Mouse (Mus musculus) kidney, postnatal 0 days (tissue): ENCODE measurements around the gene Ctnnd2. TPM values are rescaled to one million over a fixed set of nuclear protein-coding genes. Genes with fewer than 3 reads are reported as not detected.

Experiments used
- ATAC-seq: fragments of 200-750 bp; cut with Nextera tagmentation; replicated peaks from 2 replicates; pipeline ENCODE4 v1.8.0; 2017; ENCODE audit warnings: low read depth, moderate number of reproducible peaks, moderate TSS enrichment, moderate library complexity; ENCODE audit not compliant: low FRiP score
- DNase-seq: peaks from one replicate; pipeline ENCODE4 v3.0.0-alpha.2; 2016; ENCODE audit warnings: low spot score
- H3K27ac ChIP-seq: fragments of 300-500 bp; sonication (generic); 2 replicates; pipeline ENCODE4 v1.5.1; 2014; ENCODE audit warnings: mild to moderate bottlenecking
- H3K27me3 ChIP-seq: fragments of 300-500 bp; sonication (generic); 2 replicates; pipeline ENCODE4 v1.6.1; 2014; ENCODE audit warnings: low read length, mixed read lengths; ENCODE audit not compliant: insufficient read depth
- H3K36me3 ChIP-seq: fragments of 300-500 bp; sonication (generic); 2 replicates; pipeline ENCODE4 v1.6.1; 2014; ENCODE audit warnings: low read length, mixed read lengths; ENCODE audit not compliant: insufficient read depth
- H3K4me1 ChIP-seq: fragments of 300-500 bp; sonication (generic); replicated peaks from 2 replicates; pipeline ENCODE4 v1.6.1; 2014; ENCODE audit warnings: antibody characterized with exemption, low read length, mixed read lengths; ENCODE audit not compliant: insufficient read depth
- H3K4me2 ChIP-seq: fragments of 300-500 bp; sonication (generic); 2 replicates; pipeline ENCODE4 v1.6.1; 2014; ENCODE audit warnings: mild to moderate bottlenecking, low read length, moderate library complexity, mixed read lengths
- H3K4me3 ChIP-seq: fragments of 300-500 bp; sonication (generic); replicated peaks from 2 replicates; pipeline ENCODE4 v1.5.1; 2014; ENCODE audit warnings: low read depth, low read length
- H3K9ac ChIP-seq: fragments of 300-500 bp; sonication (generic); 2 replicates; pipeline ENCODE4 v1.6.1; 2014; ENCODE audit warnings: low read depth, low read length
- H3K9me3 ChIP-seq: fragments of 300-500 bp; sonication (generic); replicated peaks from 2 replicates; pipeline ENCODE4 v1.6.1; 2016; ENCODE audit warnings: low read length, inconsistent platforms, mixed read lengths
- CTCF ChIP-seq: IDR thresholded peaks from 2 replicates; pipeline ENCODE4 v1.5.1; 2016; ENCODE audit warnings: antibody characterized with exemption, low read depth, mild to moderate bottlenecking, moderate library complexity
- WGBS: fragments of 180-500 bp; shearing (Covaris S2); extraction: QIAGEN DNeasy Blood & Tissue Kit; methylation state at CpG from one replicate; pipeline ENCODE4 v1.1.7; 2014; 5-methylcytosine and 5-hydroxymethylcytosine counted together
- polyA plus RNA-seq: library from polyadenylated mRNA; unstranded; fragments of >200 nt; fragmentation: Nextera tagmentation; extraction: Ambion mirVana; gene quantifications from 2 replicates; pipeline ENCODE4 v1.2.1, GENCODE M21; 2015

Gene Ctnnd2
- polyA plus RNA-seq, 1 experiment from 2014 or later: 2.8 TPM

DNA sequence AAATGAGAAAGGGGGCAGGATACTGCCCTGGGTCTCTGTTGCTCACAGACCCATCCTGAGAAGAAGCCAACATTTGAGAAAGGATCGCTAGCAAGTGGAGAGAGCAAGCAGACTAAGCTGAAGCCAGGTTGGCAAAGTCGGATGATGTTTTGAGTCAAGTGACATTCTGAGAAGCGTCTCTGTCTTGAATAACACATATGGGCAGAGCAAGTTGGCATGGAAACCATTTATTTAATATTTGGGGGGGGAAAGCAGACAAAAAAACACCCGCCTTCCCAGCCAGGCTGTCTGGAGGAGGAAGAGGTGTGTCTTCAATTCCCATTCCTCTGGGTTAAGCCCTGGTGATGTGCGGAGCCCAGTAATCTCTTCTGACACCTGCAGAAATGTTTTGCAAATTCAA is 832.1 kb downstream of the Ctnnd2 start:
- Histone ChIP-seq H3K4me1 (no peaks in the 10 kb centered on the region), H3K27ac (no peak overlapping the region)
- 88% methylated on average over 5 of the region's 5 CpGs for WGBS

DNA sequence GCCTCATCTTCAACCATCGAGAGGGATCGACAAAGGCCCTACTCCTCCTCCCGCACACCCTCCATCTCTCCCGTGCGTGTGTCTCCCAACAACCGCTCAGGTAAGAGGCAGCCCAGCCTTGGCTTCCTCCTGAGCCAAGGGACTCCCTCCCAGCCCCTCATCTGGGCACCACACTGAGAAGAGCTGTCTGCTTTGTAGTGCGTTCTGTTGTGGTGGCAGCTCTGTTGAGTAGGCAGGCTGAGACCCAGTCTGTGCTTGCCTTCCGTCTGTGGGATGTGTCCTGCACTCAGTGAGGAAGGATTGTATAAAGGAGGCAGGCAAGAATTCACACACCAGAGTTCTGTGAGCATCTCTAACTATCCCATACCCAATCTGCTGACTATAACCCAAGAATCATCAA is 832.6 kb downstream of the Ctnnd2 start:
- Histone ChIP-seq H3K4me2 (no peak overlapping the region), H3K9ac (no peak overlapping the region), H3K9me3 (no peaks in the 10 kb centered on the region), H3K4me1 (no peaks in the 10 kb centered on the region), H3K27me3 (no peaks in the 10 kb centered on the region), H3K36me3 (no peaks in the 10 kb centered on the region), H3K27ac (no peak overlapping the region), H3K4me3 (no peak overlapping the region)
- 83% methylated on average over 8 of the region's 8 CpGs for WGBS
- no peak for TF ChIP-seq CTCF
- DNase-seq (no peak), ATAC-seq (no peak)

More for the DNA sequence above, 832.1 kb downstream of the Ctnnd2 start:
- no peak overlapping the region for H3K4me3 ChIP-seq
- H3K4me2 ChIP-seq: no peak overlapping the region
- H3K9ac ChIP-seq: no peak overlapping the region
- H3K27me3 ChIP-seq: no peaks in the 10 kb centered on the region
- no peak for TF ChIP-seq CTCF
- H3K36me3 ChIP-seq: no peaks in the 10 kb centered on the region
- H3K9me3 ChIP-seq: no peaks in the 10 kb centered on the region
- DNase-seq (no peak), ATAC-seq (no peak)

DNA sequence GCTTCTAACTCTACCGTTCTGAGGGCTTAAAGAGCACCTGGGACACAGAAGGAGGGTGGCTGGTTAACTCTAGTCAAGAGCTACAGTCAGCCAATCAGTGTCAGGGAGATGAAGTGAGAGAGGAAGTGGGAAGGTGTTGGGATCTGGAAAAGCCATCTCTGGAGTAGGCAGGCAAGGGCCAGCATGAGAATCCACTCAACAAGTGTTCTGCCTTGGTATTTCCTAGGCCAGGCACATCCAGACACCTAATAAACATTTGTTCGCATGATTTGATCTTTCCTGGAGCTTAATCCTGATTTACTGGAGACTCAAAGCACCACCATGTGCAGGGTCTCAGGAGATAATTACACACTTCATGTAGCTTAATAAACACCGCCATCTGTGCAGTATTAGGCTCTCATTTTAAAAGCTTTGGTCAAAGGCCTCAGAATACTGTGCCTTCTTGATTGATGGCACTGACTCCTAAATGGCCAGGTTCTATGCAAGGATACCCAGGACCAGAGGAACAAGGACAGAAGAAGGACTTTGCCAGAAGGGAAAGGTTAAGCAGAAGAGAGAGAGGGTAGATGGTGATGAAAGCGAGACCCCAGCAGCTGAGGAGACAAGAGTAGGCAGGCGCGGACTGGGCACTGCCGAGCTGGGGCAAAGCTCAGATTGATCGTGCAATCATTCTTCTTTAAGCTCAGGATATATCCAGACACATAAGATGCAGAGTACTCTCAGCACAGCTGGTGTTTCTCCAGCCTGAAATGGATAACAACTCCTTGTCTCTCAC is 833.8 kb downstream of the Ctnnd2 start:
- no peak overlapping the region for H3K4me2 ChIP-seq
- TF ChIP-seq CTCF: no peak
- H3K9me3 ChIP-seq: no peaks in the 10 kb centered on the region
- no peaks in the 10 kb centered on the region for H3K36me3 ChIP-seq
- no peak overlapping the region for H3K4me3 ChIP-seq
- WGBS: 66% methylated on average over 8 of the region's 8 CpGs
- H3K4me1 ChIP-seq: no peaks in the 10 kb centered on the region
- DNase-seq: peak; percentile 18
- H3K9ac ChIP-seq: no peak overlapping the region
- H3K27me3 ChIP-seq: no peaks in the 10 kb centered on the region
- ATAC-seq: no peak; the same call in 1 of the 2 replicates
- H3K27ac ChIP-seq: no peak overlapping the region

- H3K27me3 ChIP-seq: no peaks in the 10 kb centered on the region
- H3K27ac ChIP-seq: no peak overlapping the region
- no peak for ATAC-seq
- H3K36me3 ChIP-seq: no peaks in the 10 kb centered on the region
- H3K4me2 ChIP-seq: no peak overlapping the region
- H3K4me1 ChIP-seq: no peaks in the 10 kb centered on the region
- 85% methylated on average over 8 of the region's 8 CpGs for WGBS
- H3K4me3 ChIP-seq: no peak overlapping the region
- no peaks in the 10 kb centered on the region for H3K9me3 ChIP-seq
- TF ChIP-seq CTCF: no peak
- no peak for DNase-seq
- H3K9ac ChIP-seq: no peak overlapping the region
Observed at GRCm38 (mm10) chr15:31006825-31007157, 834.4 kb downstream of the Ctnnd2 start.

GRCm38 (mm10) chr15:31008594-31008993 is 836.2 kb downstream of the Ctnnd2 start:
- no peak overlapping the region for H3K4me3 ChIP-seq
- H3K36me3 ChIP-seq: no peaks in the 10 kb centered on the region
- WGBS: 43% methylated on average over 6 of the region's 6 CpGs
- no peak overlapping the region for H3K4me2 ChIP-seq
- no peaks in the 10 kb centered on the region for H3K9me3 ChIP-seq
- no peak for ATAC-seq
- no peak for TF ChIP-seq CTCF
- DNase-seq: peak; percentile 39
- H3K9ac ChIP-seq: no peak overlapping the region
- no peaks in the 10 kb centered on the region for H3K4me1 ChIP-seq
- no peaks in the 10 kb centered on the region for H3K27me3 ChIP-seq
- H3K27ac ChIP-seq: no peak overlapping the region

DNA sequence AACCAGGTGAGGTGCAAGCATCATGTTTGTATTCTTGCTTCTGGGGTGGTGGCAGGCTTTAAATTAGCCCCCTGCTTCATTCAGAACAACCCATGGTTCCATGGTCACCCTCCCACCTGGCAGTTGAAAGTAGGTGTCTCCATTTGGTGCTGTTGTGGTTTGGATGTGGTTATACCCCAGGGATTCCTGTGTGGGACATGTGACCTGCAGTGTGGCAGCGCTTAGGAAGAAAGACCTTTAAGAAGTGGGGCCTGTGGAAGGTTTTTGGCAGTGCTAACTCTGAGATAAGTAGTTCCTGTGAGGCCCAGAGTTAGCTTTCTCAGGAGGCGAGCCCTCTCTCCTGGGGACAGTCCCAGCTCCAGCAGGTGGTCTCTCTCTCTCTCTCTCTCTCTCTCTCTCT is 848.4 kb downstream of the Ctnnd2 start:
- no peaks in the 10 kb centered on the region for H3K9me3 ChIP-seq
- TF ChIP-seq CTCF: no peak
- H3K27me3 ChIP-seq: no peaks in the 10 kb centered on the region
- H3K27ac ChIP-seq: no peak overlapping the region
- DNase-seq (no peak), ATAC-seq (no peak)
- H3K9ac ChIP-seq: no peak overlapping the region
- H3K36me3 ChIP-seq: no peaks in the 10 kb centered on the region
- 75% methylated on average over 2 of the region's 2 CpGs for WGBS
- no peaks in the 10 kb centered on the region for H3K4me1 ChIP-seq
- no peak overlapping the region for H3K4me3 ChIP-seq
- H3K4me2 ChIP-seq: no peak overlapping the region

GRCm38 (mm10) chr15:31022012-31022411 is 849.6 kb downstream of the Ctnnd2 start:
- no peaks in the 10 kb centered on the region for H3K27me3 ChIP-seq
- no peak overlapping the region for H3K4me2 ChIP-seq
- WGBS: 32% methylated on average over 1 of the region's 1 CpGs
- no peaks in the 10 kb centered on the region for H3K4me1 ChIP-seq
- H3K9me3 ChIP-seq: no peaks in the 10 kb centered on the region
- ATAC-seq (no peak), DNase-seq (peak; percentile 68)
- H3K36me3 ChIP-seq: no peaks in the 10 kb centered on the region
- TF ChIP-seq CTCF: no peak
- no peak overlapping the region for H3K4me3 ChIP-seq
- H3K27ac ChIP-seq: no peak overlapping the region
- no peak overlapping the region for H3K9ac ChIP-seq
